Mouse (Mus musculus) myocyte (in vitro differentiated cells): ENCODE data around the gene Ern1. TPM values are rescaled to one million over a fixed set of nuclear protein-coding genes. Genes with fewer than 3 reads are reported as not detected.
"Not testable (repeated sequence)": the region's sequence is repeated elsewhere in the genome, so short reads cannot be mapped to it uniquely, and the experiment has no call there.

Experiments
- H3K27me3 ChIP-seq: one replicate; pipeline ENCODE4 v1.6.1; 2011; ENCODE audit not compliant: control insufficient read depth, insufficient read depth, insufficient read length
- H3K36me3 ChIP-seq: one replicate; pipeline ENCODE4 v1.6.1; 2011; ENCODE audit not compliant: control insufficient read depth, insufficient read depth
- H3K4me2 ChIP-seq: one replicate; pipeline ENCODE4 v1.6.1; 2011; ENCODE audit warnings: low read depth, control low read depth
- H3K4me3 ChIP-seq: one replicate; pipeline ENCODE4 v1.5.1; 2011; ENCODE audit warnings: mild to moderate bottlenecking, control low read depth, moderate library complexity
- H3K79me2 ChIP-seq: one replicate; pipeline ENCODE4 v1.6.1; 2011; ENCODE audit not compliant: control insufficient read depth, insufficient read depth
- H3ac ChIP-seq: one replicate; pipeline ENCODE4 v1.6.1; 2011; ENCODE audit not compliant: control insufficient read depth, insufficient read length
- CEBPB ChIP-seq: IDR thresholded peaks from 2 replicates; pipeline ENCODE4 v1.6.1; 2011; ENCODE audit warnings: mild to moderate bottlenecking, moderate library complexity; ENCODE audit not compliant: poor library complexity, insufficient read depth, severe bottlenecking
- E2F4 ChIP-seq: IDR thresholded peaks from one replicate; pipeline ENCODE4 v1.6.1; 2011; ENCODE audit warnings: mild to moderate bottlenecking, control low read depth, moderate library complexity; ENCODE audit not compliant: insufficient read depth
- MAX ChIP-seq: IDR thresholded peaks from one replicate; pipeline ENCODE4 v1.6.1; 2011; ENCODE audit warnings: low read depth, mild to moderate bottlenecking, control low read depth
- MYOD1 ChIP-seq, 3 experiments: IDR thresholded peaks; one replicate each; pipeline ENCODE4 v1.6.1; 2011; ENCODE audit warnings: control low read depth in 2 of 3, low read depth in 2 of 3, mild to moderate bottlenecking in 2 of 3, moderate library complexity in 1 of 3; ENCODE audit not compliant: insufficient read length in 2 of 3, control insufficient read depth in 1 of 3
- MYOG ChIP-seq, 3 experiments: IDR thresholded peaks; one replicate each; pipeline ENCODE4 v1.6.1; 2011; ENCODE audit warnings: control low read depth in 2 of 3, low read depth in 2 of 3, mild to moderate bottlenecking in 2 of 3; ENCODE audit not compliant: insufficient read length in 2 of 3, control insufficient read depth in 1 of 3, insufficient read depth in 1 of 3
- POLR2A ChIP-seq: IDR thresholded peaks from one replicate; pipeline ENCODE4 v1.6.1; 2011; ENCODE audit warnings: low read depth, mild to moderate bottlenecking, control low read depth, moderate library complexity; ENCODE audit not compliant: insufficient read length
- POLR2AphosphoS2 ChIP-seq: IDR thresholded peaks from one replicate; pipeline ENCODE4 v1.6.1; 2011; ENCODE audit warnings: low read depth, control low read depth; ENCODE audit not compliant: insufficient read length
- REST ChIP-seq: IDR thresholded peaks from one replicate; pipeline ENCODE4 v1.6.1; 2011; ENCODE audit warnings: mild to moderate bottlenecking, control low read depth, moderate library complexity; ENCODE audit not compliant: insufficient read depth, insufficient read length
- SRF ChIP-seq: IDR thresholded peaks from one replicate; pipeline ENCODE4 v1.6.1; 2011; ENCODE audit warnings: low read depth; ENCODE audit not compliant: control insufficient read depth, insufficient read length
- TCF12 ChIP-seq: IDR thresholded peaks from one replicate; pipeline ENCODE4 v1.6.1; 2011; ENCODE audit warnings: mild to moderate bottlenecking, control low read depth; ENCODE audit not compliant: poor library complexity, insufficient read depth, severe bottlenecking
- TCF3 ChIP-seq: IDR thresholded peaks from one replicate; pipeline ENCODE4 v1.6.1; 2011; ENCODE audit warnings: low read depth, control low read depth; ENCODE audit not compliant: insufficient read length
- USF1 ChIP-seq: IDR thresholded peaks from one replicate; pipeline ENCODE4 v1.6.1; 2011; ENCODE audit warnings: low read depth, mild to moderate bottlenecking, control low read depth, moderate library complexity
- polyA plus RNA-seq: library from polyadenylated mRNA; unstranded; fragments of >200 nt; fragmentation: generic; extraction: Trizol; gene quantifications from one replicate; pipeline ENCODE4 v1.2.1, GENCODE M21; 2012; ENCODE audit warnings: missing spikeins

Gene Ern1
- polyA plus RNA-seq, 1 experiment: 20.4 TPM

GRCm38 (mm10) chr11:106410507-106410906 is 77.1 kb downstream of the Ern1 start:
- H3K36me3 ChIP-seq: peaks cover 72% of the 10 kb centered on the region
- H3K4me2 ChIP-seq: no peak overlapping the region
- H3K27me3 ChIP-seq: no peaks in the 10 kb centered on the region
- no peak for TF ChIP-seq USF1
- no peak for TF ChIP-seq CEBPB
- TF ChIP-seq MYOD1 (IDR thresholded peaks at IDR 0.05; ENCODE audit: control insufficient read depth in 1 of 3, insufficient read length in 2 of 3, low read depth in 2 of 3): no peak
- TF ChIP-seq POLR2A: no peak
- H3K79me2 ChIP-seq: no peaks in the 10 kb centered on the region
- H3K4me3 ChIP-seq: no peak overlapping the region
- H3ac ChIP-seq: no peak overlapping the region

GRCm38 (mm10) chr11:106410011-106410410 is 77.6 kb downstream of the Ern1 start:
- TF ChIP-seq MAX (no peak), SRF (no peak)
- Histone ChIP-seq H3K4me3 (no peak overlapping the region), H3K79me2 (no peaks in the 10 kb centered on the region), H3K4me2 (no peak overlapping the region), H3K27me3 (no peaks in the 10 kb centered on the region), H3K36me3 (peaks cover 72% of the 10 kb centered on the region), H3ac (no peak overlapping the region)

GRCm38 (mm10) chr11:106398481-106398880 is 89.2 kb downstream of the Ern1 start:
- Histone ChIP-seq H3K27me3 (no peaks in the 10 kb centered on the region), H3K36me3 (peaks cover 58% of the 10 kb centered on the region), H3K4me2 (no peak overlapping the region), H3K4me3 (no peak overlapping the region), H3K79me2 (no peaks in the 10 kb centered on the region), H3ac (no peak overlapping the region)
- TF ChIP-seq SRF (no peak), MYOG (IDR thresholded peaks at IDR 0.05; ENCODE audit: control insufficient read depth in 1 of 3, insufficient read depth in 1 of 3, insufficient read length in 2 of 3, low read depth in 2 of 3) (no peak), MYOD1 (IDR thresholded peaks at IDR 0.05; ENCODE audit: control insufficient read depth in 1 of 3, insufficient read length in 2 of 3, low read depth in 2 of 3) (no peak), TCF12 (no peak), MAX (no peak), POLR2AphosphoS2 (no peak), CEBPB (no peak), REST (no peak), E2F4 (no peak), USF1 (no peak), POLR2A (no peak), TCF3 (no peak)

GRCm38 (mm10) chr11:106397656-106398055 is 90.0 kb downstream of the Ern1 start:
- Histone ChIP-seq H3K36me3 (peaks cover 50% of the 10 kb centered on the region), H3K4me2 (no peak overlapping the region), H3K4me3 (no peak overlapping the region), H3K79me2 (no peaks in the 10 kb centered on the region), H3ac (no peak overlapping the region), H3K27me3 (no peaks in the 10 kb centered on the region)
- TF ChIP-seq REST (no peak), TCF12 (no peak)

- not testable (repeated sequence) for H3ac ChIP-seq, H3K4me2 ChIP-seq, H3K79me2 ChIP-seq, H3K27me3 ChIP-seq, H3K4me3 ChIP-seq
- H3K36me3 ChIP-seq: peaks cover 19% of the 10 kb centered on the region
These were observed 93.6 kb downstream of the Ern1 start for GRCm38 (mm10) chr11:106394055-106394454.

- Histone ChIP-seq H3K27me3 (no peaks in the 10 kb centered on the region), H3K4me2 (no peak overlapping the region), H3ac (no peak overlapping the region), H3K79me2 (no peaks in the 10 kb centered on the region), H3K4me3 (no peak overlapping the region), H3K36me3 (peaks cover 11% of the 10 kb centered on the region)
- TF ChIP-seq E2F4 (no peak), TCF3 (no peak), USF1 (no peak), CEBPB (no peak), REST (no peak), POLR2A (no peak)
These were observed 94.4 kb downstream of the Ern1 start for GRCm38 (mm10) chr11:106393331-106393616.
